Mouse (Mus musculus) midbrain, postnatal 0 days (tissue): Measurements from ENCODE around the gene Coq6. TPM values are rescaled to one million over a fixed set of nuclear protein-coding genes. Genes with fewer than 3 reads are reported as not detected.

Source experiments
- ATAC-seq: fragments of 200-750 bp; cut with Nextera tagmentation; 2 replicates; pipeline ENCODE4 v1.8.0; 2017; ENCODE audit warnings: moderate number of reproducible peaks, mild to moderate bottlenecking, moderate TSS enrichment, moderate library complexity; ENCODE audit not compliant: low FRiP score
- DNase-seq: peaks from one replicate; pipeline ENCODE4 v3.0.0-alpha.2; 2015; ENCODE audit warnings: low spot score
- H3K27ac ChIP-seq: fragments of 300-500 bp; sonication (generic); 2 replicates; pipeline ENCODE4 v1.5.1; 2014; ENCODE audit warnings: low read depth, mild to moderate bottlenecking, low read length, mixed read lengths
- H3K27me3 ChIP-seq: fragments of 300-500 bp; sonication (generic); 2 replicates; pipeline ENCODE4 v1.6.1; 2014; ENCODE audit warnings: low read length, control low read depth, mixed read lengths; ENCODE audit not compliant: insufficient read depth
- H3K36me3 ChIP-seq: fragments of 300-500 bp; sonication (generic); 2 replicates; pipeline ENCODE4 v1.6.1; 2014; ENCODE audit warnings: low read length, control low read depth, mixed read lengths; ENCODE audit not compliant: insufficient read depth
- H3K4me1 ChIP-seq: fragments of 300-500 bp; sonication (generic); 2 replicates; pipeline ENCODE4 v1.6.1; 2014; ENCODE audit warnings: mild to moderate bottlenecking, control low read depth, antibody characterized with exemption, low read length, mixed read lengths; ENCODE audit not compliant: insufficient read depth
- H3K4me2 ChIP-seq: fragments of 300-500 bp; sonication (generic); 2 replicates; pipeline ENCODE4 v1.6.1; 2014; ENCODE audit warnings: low read depth, mild to moderate bottlenecking, low read length, mixed read lengths; ENCODE audit not compliant: poor library complexity, severe bottlenecking
- H3K4me3 ChIP-seq: fragments of 300-500 bp; sonication (generic); 2 replicates; pipeline ENCODE4 v1.5.1; 2014; ENCODE audit warnings: low read depth, mild to moderate bottlenecking, low read length, moderate library complexity
- H3K9ac ChIP-seq: fragments of 300-500 bp; sonication (generic); replicated peaks from 2 replicates; pipeline ENCODE4 v1.6.1; 2014; ENCODE audit warnings: mild to moderate bottlenecking, low read length, moderate library complexity, mixed read lengths; ENCODE audit not compliant: poor library complexity, severe bottlenecking
- H3K9me3 ChIP-seq: fragments of 300-500 bp; sonication (generic); 2 replicates; pipeline ENCODE4 v1.6.1; 2016; ENCODE audit warnings: low read length, control low read depth
- CTCF ChIP-seq: IDR thresholded peaks from 2 replicates; pipeline ENCODE4 v1.5.1; 2016; ENCODE audit warnings: antibody characterized with exemption, mild to moderate bottlenecking
- WGBS: fragments of 180-500 bp; shearing (Covaris S2); extraction: QIAGEN DNeasy Blood & Tissue Kit; methylation state at CpG from one replicate; pipeline ENCODE4 v1.1.7; 2014; 5-methylcytosine and 5-hydroxymethylcytosine counted together
- polyA plus RNA-seq: library from polyadenylated mRNA; unstranded; fragments of >200 nt; fragmentation: Nextera tagmentation; extraction: Ambion mirVana; gene quantifications from 2 replicates; pipeline ENCODE4 v1.2.1, GENCODE M21; 2015
- total RNA-seq: library from RNA; depleted of rRNA; stranded (reverse); fragments of >200 nt; gene quantifications from 2 replicates; pipeline ENCODE4 v1.2.3, GENCODE M21; 2014

Coq6 gene
- total and polyA plus RNA-seq, 2 experiments from 2014 or later: 41.6 to 60.9 TPM

DNA sequence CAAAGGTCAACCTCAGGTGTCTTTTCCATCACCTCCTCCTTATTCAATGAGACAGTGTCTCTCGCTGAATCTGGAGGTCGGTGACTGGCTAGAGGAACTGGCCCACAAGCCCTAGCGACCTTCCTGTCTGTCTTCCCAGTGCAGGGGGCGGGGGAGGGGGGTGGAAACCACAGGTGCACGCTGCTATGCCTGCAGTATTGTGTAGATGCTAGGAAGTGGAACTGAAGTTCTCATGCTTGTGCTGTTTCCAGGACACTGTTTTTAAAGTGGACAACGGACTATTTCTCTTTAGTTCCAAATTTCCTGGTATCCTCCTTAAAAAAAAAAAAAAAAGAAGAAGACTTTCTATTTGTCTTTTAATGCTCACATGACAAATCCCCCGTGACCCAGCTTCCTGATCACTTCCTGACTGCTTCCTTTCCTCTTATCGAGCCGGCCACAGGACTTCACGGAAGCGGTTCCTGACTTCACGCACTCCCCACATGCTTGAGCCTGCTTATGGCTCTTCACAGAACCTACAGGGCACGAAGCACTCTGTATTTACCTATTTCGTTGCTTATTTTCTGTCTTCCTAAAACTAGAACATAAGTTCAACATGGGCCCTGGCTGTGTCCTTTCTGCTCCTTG, 27.4 kb downstream of the Coq6 start:
- H3K4me3 ChIP-seq: no peak overlapping the region
- ATAC-seq (no peak), DNase-seq (no peak)
- no peak overlapping the region for H3K27ac ChIP-seq
- no peaks in the 10 kb centered on the region for H3K9me3 ChIP-seq
- TF ChIP-seq CTCF: no peak
- H3K4me2 ChIP-seq: no peak overlapping the region
- no peaks in the 10 kb centered on the region for H3K4me1 ChIP-seq
- H3K36me3 ChIP-seq: peaks cover 15% of the 10 kb centered on the region
- 76% methylated on average over 14 of the region's 14 CpGs for WGBS
- no peak overlapping the region for H3K9ac ChIP-seq
- no peaks in the 10 kb centered on the region for H3K27me3 ChIP-seq

GRCm38 (mm10) chr12:84390336-84390735, 28.9 kb downstream of the Coq6 start:
- Histone ChIP-seq H3K27ac (no peak overlapping the region), H3K9ac (no peak overlapping the region), H3K9me3 (no peaks in the 10 kb centered on the region), H3K4me1 (no peaks in the 10 kb centered on the region), H3K36me3 (peaks cover 8% of the 10 kb centered on the region), H3K27me3 (no peaks in the 10 kb centered on the region), H3K4me3 (no peak overlapping the region), H3K4me2 (no peak overlapping the region)
- no peak for TF ChIP-seq CTCF
- DNase-seq (no peak), ATAC-seq (no peak)
- 90% methylated on average over 6 of the region's 6 CpGs for WGBS

- no peak for TF ChIP-seq CTCF
These were observed 31.2 kb downstream of the Coq6 start for GRCm38 (mm10) chr12:84392681-84393080.

GRCm38 (mm10) chr12:84393847-84394246, 32.4 kb downstream of the Coq6 start:
- TF ChIP-seq CTCF: no peak
- Histone ChIP-seq H3K9me3 (no peaks in the 10 kb centered on the region), H3K36me3 (peaks cover 6% of the 10 kb centered on the region; the same call in 1 of the 2 replicates), H3K4me1 (no peaks in the 10 kb centered on the region), H3K9ac (no peak overlapping the region), H3K4me2 (no peak overlapping the region), H3K27ac (no peak overlapping the region), H3K27me3 (no peaks in the 10 kb centered on the region), H3K4me3 (no peak overlapping the region)
- ATAC-seq (no peak), DNase-seq (no peak)
- WGBS: 95% methylated on average over 5 of the region's 5 CpGs

More at GRCm38 (mm10) chr12:84392681-84393080, 31.2 kb downstream of the Coq6 start:
- no peak for ATAC-seq
- no peak for DNase-seq
- H3K27me3 ChIP-seq: no peaks in the 10 kb centered on the region
- H3K9ac ChIP-seq: no peak overlapping the region
- H3K27ac ChIP-seq: no peak overlapping the region
- WGBS: 98% methylated on average over 4 of the region's 4 CpGs
- H3K4me3 ChIP-seq: no peak overlapping the region
- H3K9me3 ChIP-seq: no peaks in the 10 kb centered on the region
- H3K4me2 ChIP-seq: no peak overlapping the region
- H3K36me3 ChIP-seq: peaks cover 6% of the 10 kb centered on the region; the same call in 1 of the 2 replicates
- no peaks in the 10 kb centered on the region for H3K4me1 ChIP-seq

DNA sequence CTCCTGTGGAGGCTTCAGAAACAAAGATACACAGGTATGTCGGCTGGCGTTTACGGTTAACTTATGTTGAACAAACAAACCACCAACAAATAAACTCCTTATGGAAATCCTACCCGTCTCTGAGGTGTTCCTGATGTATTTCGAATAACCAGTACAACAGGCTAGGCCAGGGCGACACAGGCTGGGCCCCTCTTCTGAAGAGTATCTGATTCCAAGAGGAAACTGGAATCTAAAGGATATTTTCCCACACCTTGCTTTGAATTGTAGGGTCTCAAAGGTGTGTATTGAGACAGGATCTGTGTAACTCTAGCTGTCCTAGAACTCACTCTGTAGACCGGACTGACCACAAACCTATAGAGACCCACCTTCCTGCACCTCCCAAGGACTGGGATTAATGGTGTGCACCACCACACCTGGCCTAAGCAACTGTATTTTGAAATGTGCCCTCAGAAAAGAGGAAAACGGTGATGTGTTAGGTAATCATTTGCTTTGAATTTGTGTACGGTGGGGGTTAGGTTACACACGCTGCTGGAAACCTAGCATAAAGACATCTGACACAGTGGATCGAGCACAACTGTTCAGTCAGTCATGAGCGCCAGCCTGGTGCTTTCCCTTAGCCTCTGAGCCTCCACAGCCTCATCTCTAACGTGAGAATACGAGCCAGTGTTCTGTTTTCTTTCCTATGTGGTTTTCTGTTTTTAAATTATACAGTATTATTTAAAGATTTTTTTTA, 35.7 kb downstream of the Coq6 start:
- no peak for ATAC-seq
- Histone ChIP-seq H3K4me3 (no peak overlapping the region), H3K9me3 (no peaks in the 10 kb centered on the region), H3K4me1 (no peaks in the 10 kb centered on the region), H3K36me3 (peaks cover 6% of the 10 kb centered on the region; the same call in 1 of the 2 replicates), H3K27ac (no peak overlapping the region), H3K9ac (no peak overlapping the region), H3K4me2 (no peak overlapping the region), H3K27me3 (no peaks in the 10 kb centered on the region)
- no peak for TF ChIP-seq CTCF
- 90% methylated on average over 14 of the region's 14 CpGs for WGBS
- no peak for DNase-seq

GRCm38 (mm10) chr12:84397685-84398084, 36.2 kb downstream of the Coq6 start:
- H3K36me3 ChIP-seq: peaks cover under 1% of the 10 kb centered on the region; the same call in 1 of the 2 replicates
- H3K27me3 ChIP-seq: no peaks in the 10 kb centered on the region
- H3K9me3 ChIP-seq: no peaks in the 10 kb centered on the region
- ATAC-seq (no peak), DNase-seq (no peak)
- H3K4me3 ChIP-seq: no peak overlapping the region
- H3K4me1 ChIP-seq: no peaks in the 10 kb centered on the region
- H3K9ac ChIP-seq: no peak overlapping the region
- H3K4me2 ChIP-seq: no peak overlapping the region
- H3K27ac ChIP-seq: no peak overlapping the region
- no peak for TF ChIP-seq CTCF
